Mouse (Mus musculus) brain, embryonic 18.5 days (tissue): Measurements from ENCODE around the gene Sh3pxd2b.

ENCODE experiments used
- DNase-seq: peaks from one replicate; pipeline ENCODE4 v3.0.0-alpha.2; 2012; ENCODE audit warnings: low read depth, low spot score

The Sh3pxd2b gene

DNA sequence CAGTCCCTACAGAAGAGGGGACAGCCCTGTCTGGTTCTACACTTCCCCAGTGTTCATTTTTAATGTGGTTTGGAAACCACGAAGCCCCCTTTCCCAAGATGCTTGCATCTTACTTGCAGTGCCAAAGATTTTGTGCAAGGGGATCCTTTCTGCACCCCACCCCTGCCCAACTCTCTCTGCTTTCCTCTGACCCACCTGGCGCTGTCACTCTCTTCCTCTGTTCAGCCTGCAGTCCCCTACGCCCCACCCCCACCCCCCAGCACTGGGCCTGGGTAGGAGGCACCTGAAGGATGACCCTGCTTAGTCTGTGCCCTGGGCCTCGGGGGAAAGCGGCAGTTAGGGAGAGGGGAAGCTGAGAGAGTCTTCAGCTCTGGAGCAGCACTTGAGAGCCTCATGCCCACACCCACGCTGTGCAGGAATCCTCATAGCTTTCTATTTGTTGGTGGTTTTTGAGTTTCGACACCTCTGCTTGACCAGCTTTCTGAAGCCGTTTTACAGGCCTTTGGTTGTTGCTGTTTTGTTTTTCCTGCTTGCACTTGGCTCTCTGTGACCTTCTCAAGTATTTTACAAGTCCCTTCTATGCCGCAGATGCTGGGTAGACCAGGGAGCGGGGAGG lies 77.5 kb downstream of the Sh3pxd2b start:
- DNase-seq = no peak

DNA sequence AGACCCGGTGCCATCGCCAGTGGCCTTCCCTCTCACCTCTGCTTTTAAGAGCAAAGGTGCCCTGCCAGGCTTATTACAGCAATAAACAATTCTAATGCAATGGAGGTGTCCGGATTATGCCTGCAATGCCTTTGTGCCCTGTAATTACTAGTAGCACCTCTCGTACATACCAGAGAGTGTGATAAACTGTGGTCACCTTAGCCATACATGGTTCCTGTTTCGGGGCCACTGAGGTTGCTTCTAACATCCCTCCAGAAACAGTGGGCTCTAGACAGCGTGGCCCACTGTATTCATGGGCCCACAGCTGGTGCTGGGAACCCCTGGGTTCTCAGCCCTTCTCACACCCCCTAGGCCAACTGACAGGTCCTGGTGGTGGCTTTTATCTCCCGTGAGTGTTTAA lies 79.9 kb downstream of the Sh3pxd2b start:
- no peak for DNase-seq

DNA sequence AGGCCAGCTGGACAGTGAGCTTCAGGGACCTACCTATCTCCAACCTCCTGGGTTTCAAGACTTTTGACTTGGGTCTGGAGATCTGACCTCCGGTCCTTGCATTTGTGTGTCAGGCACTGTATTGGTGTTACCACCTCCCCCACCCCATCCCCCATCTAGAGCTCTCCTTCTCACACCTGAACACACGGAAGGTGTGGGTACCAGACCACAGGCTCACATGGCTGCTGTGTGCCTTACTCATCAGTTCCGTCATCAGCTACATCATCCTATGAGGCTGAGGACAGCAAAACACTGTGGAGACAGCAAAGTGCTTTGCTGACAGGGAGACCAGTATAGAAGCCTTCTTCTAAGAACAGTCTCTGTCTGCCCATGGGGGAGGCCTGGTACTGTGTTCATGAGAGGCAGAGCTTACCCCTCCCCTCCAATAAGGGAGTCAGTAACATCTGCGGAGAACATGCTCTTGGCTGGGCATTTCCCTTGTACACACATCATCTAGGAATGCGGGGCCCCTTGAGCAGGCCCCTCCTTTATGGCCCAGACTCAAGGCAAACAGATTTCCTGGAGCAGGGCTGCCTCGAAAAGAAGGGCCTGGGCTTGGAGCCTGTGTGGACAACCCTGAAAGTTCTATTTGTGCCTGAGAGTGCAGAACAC lies 87.9 kb downstream of the Sh3pxd2b start:
- DNase-seq = no peak

GRCm38 (mm10) chr11:32442576-32442975 lies 95.0 kb downstream of the Sh3pxd2b start:
- no peak for DNase-seq

- no peak for DNase-seq
Measured at GRCm38 (mm10) chr11:32444266-32444665, 96.6 kb downstream of the Sh3pxd2b start.

DNA sequence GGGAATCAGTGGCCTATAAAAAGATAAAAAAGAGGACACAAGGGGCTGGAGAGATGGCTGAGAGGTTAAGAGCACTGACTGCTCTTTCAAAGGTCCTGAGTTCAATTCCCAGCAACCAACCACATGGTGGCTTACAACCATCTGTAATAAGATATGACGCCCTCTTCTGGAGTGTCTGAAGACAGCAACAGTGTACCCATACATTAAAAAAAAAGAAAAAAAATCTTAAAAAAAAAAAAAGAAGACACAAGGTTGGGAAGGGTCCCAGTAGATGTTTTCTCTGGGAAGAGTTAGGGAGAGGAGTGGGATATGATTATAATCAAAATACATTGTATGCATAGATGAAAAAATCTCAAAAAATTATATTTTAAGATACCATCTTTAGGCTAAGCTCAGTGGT lies 97.5 kb downstream of the Sh3pxd2b start:
- DNase-seq = no peak

DNA sequence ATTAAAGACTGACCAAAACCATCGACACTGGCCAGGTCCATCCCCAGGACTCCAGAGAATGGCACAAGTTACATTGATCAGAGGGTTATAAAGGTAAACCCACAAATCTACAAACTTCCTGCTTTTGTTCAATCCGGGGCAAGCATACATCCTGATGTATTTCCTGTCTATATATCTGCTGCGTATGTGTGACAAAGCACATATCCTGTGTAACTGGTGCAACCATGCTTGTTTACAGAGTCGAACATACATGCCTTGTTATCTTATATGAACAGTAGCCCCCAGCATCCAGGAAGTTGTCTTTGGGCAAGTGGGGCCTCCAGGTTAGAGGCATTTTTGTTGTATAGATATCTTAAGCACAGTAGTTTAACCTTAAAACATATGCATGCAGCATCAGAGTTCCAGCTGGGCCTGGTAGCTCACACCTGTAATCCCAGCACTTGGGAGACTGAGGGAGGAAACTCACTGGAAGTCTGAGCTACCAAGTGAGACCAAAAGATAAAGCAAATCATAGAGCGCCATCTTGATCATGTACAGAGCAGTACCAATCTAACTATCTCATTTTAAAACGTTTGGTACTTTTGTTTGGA lies 98.1 kb downstream of the Sh3pxd2b start:
- no peak for DNase-seq

DNA sequence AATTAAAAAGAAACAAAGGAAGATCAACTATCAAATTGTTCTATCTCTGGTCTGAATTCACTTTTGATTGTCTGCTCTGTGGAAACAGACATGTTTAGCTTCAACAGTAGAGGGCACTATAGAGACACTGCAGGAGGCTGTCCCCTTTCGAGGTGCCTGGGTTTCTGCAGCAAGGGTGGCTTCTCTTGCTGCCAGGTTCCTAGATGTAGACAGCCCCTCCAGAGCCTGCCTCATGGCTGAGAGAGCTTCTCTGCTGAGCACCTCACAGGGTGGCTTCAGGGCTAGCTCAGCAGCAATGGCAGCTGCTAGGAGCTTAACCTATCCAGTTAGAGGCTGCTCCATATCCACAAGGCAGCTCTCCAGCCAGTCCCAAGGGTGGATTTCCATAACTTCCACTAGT lies 102.6 kb downstream of the Sh3pxd2b start:
- DNase-seq = no peak

- no peak for DNase-seq
Measured at GRCm38 (mm10) chr11:32451306-32451705, 103.7 kb downstream of the Sh3pxd2b start.

- DNase-seq = no peak
Measured at GRCm38 (mm10) chr11:32452745-32453144, 105.1 kb downstream of the Sh3pxd2b start.

- no peak for DNase-seq
Measured at GRCm38 (mm10) chr11:32453353-32453915, 105.8 kb downstream of the Sh3pxd2b start.

GRCm38 (mm10) chr11:32454231-32454799 lies 106.7 kb downstream of the Sh3pxd2b start:
- DNase-seq = no peak

DNA sequence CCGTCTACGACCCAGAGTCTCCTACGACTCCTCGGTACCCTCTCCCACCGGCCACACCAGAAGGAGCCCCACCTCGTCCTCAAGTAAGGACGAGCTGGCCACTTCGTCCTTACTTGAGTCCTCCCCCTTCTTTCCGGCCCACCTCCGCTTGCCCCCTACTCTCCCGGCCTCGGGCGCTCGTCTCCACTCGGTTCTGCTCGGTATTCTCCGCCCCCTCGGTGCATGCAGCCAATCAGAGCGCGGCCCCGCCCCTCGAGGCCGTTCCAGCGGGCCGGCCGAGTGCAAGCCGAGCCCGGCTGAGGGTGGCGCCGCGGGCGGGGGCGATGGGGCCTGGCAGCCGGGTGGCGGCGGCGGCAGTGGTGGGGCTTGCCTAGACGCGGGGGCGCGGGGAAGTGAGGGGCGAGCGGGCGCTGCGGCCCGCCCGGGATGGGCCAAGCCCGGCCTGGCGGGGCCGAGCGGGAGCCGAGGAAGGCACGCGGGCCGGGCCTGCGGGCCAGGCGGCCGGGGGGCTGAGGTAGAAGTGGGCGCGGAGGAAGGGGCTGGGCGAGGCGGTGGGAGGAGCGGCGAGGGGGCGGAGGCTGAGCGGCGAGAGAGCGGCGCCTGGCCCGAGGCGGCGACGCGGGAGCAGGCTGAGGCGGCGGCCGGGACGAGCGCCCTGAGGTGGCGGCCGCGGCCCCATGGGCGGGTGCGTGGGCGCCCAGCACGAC lies 107.3 kb downstream of the Sh3pxd2b start, which contains the start of gene Ubtd2:
Ubtd2 (plus strand) TSS at position 571 of the 707 bp plus-strand sequence.
- peak; percentile 92 for DNase-seq

DNA sequence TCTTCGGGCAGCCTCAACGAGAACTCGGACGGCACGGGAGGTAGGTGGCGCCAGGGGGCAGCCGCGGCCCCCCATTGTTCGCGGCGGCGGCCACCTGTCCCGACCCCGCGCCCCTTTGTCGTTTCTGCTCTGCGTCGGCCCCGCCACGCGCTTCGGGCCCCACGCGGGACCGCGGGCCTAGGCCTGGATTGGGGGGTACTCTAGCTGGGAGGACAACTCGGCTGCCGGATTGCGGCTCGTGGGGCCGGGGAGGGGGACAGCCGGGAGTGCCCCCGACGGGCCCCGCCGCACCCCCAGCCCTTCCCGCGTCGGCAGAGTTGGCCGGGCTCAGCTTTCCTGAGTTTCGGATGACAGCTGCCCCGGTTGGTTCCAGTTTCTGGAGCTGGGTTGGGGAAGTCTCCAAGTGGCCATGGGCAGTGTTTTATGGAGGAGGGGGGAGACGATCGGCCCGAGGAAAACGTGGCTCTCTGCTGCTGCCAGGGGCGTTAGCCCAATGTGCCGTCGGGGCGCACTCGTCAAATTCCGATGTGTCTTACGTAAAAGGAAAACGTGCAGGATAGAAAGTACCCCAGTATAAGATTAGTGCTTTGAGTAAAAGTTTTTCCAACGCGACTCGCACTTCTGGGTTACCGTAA lies 108.0 kb downstream of the Sh3pxd2b start:
- DNase-seq = no peak

DNA sequence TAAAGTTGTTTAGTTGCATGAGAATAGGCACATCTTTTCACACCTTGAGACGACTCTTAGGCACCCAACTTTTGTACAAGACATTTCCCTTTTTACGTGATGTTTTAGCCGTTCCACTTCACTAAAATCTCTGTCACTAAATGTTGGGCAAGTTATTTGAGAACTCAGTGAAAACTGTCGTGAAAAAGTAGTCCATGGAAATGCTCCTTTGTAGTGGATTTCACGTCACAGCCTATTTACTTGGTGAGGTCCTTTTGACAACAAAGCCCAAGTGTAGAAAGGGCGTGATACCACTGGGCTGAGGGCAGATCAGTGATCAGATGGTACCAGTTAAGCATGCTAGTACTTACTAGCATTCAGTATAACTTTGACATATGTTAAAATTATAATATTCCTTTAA lies 108.7 kb downstream of the Sh3pxd2b start:
- no peak for DNase-seq

- DNase-seq = no peak
Measured at GRCm38 (mm10) chr11:32464282-32464681, 116.7 kb downstream of the Sh3pxd2b start.

GRCm38 (mm10) chr11:32471925-32472324 lies 124.3 kb downstream of the Sh3pxd2b start:
- no peak for DNase-seq

DNA sequence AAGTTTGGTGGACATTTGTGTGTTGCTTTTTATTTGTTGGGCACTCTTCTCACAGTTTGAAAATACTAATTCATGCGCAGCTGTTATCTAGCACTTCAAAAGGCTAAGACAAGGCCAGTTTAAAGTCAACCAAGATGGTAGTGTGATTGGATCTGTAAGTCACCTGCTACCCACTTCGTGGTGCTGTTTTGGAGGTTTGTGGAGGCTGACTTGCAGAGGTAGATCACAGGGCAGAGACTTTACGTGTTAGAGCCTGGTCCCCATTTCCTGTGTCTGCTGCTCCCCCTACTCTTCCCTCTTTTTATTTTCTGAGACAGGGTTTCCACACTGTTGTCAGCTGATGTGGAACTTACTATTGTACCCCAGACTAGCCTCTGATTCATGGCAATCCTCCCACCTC lies 127.1 kb downstream of the Sh3pxd2b start:
- DNase-seq = no peak

DNA sequence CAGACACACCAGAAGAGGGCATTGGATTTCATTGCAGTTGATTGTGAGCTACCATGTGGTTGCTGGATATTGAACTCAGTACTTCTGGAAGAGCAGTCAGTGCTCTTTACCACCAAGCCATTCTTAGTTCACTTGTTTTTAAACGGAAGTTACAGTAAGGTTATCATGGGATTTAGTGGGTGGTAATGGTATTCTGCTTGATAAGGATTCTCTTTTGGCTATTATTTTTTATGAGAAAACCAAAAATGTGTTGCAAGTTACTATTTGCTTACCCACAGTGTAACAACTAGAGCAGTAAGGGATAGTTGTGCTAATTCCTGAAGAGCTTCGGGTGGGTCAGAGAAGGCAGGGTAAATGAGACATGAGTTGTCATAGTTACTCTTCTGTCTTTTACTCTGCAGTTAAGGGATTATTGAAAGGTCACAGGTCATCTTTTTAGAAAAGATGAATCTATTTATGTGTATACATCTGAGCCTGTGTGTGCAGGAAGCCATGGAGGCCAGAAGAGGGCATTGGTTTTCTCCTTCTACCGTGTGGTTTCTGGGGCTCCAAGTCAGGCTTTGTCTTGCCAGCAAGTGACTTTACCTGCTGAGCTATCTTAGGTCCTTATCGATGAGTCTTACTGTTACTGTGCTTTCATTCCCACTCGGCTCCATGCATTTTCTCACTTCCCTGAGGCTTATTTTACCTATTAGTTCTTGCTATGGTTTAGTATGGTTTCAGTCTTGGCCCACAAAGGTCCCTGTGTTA lies 128.0 kb downstream of the Sh3pxd2b start:
- no peak for DNase-seq
